Mouse (Mus musculus) thymus, postnatal 14 days (tissue): Measurements from ENCODE around the gene Gm42742.
A peak's percentile ranks its signal among the peaks of the same experiment; 100 is the strongest.

Experiments
- DNase-seq: peaks from one replicate; pipeline ENCODE4 v3.0.0; 2021

Gene Gm42742

GRCm38 (mm10) chr7:126999568-126999967 is 21.3 kb downstream of the Gm42742 start:
- peak; percentile 44 for DNase-seq

- DNase-seq: peak; percentile 37
These were observed 24.4 kb downstream of the Gm42742 start for GRCm38 (mm10) chr7:126996449-126996848.

GRCm38 (mm10) chr7:126988816-126989215 is 32.1 kb downstream of the Gm42742 start:
- peak; percentile 72 for DNase-seq

GRCm38 (mm10) chr7:126986319-126986718 is 34.6 kb downstream of the Gm42742 start:
- DNase-seq: peak; percentile 62

GRCm38 (mm10) chr7:126984667-126985444 is 36.0 kb downstream of the Gm42742 start:
- no peak for DNase-seq

GRCm38 (mm10) chr7:126983113-126983512 is 37.8 kb downstream of the Gm42742 start:
- no peak for DNase-seq

GRCm38 (mm10) chr7:126982054-126982453 is 38.8 kb downstream of the Gm42742 start:
- DNase-seq: no peak

- no peak for DNase-seq
These were observed 39.3 kb downstream of the Gm42742 start for GRCm38 (mm10) chr7:126981601-126982000.

- peak; percentile 19 for DNase-seq
These were observed 42.1 kb downstream of the Gm42742 start for GRCm38 (mm10) chr7:126978841-126979240.

- no peak for DNase-seq
These were observed 43.9 kb downstream of the Gm42742 start for GRCm38 (mm10) chr7:126976878-126977459.

- peak; percentile 97 for DNase-seq
These were observed 44.7 kb downstream of the Gm42742 start, which contains the start of gene Cdiptos for GRCm38 (mm10) chr7:126975950-126976866. Gene Cdiptos (minus strand): TSS chr7:126976098.

- no peak for DNase-seq
These were observed 45.2 kb downstream of the Gm42742 start, which contains the start of gene Cdipt for GRCm38 (mm10) chr7:126975893-126975949. Gene Cdipt (plus strand): TSS chr7:126975914.

GRCm38 (mm10) chr7:126975493-126975892 is 45.4 kb downstream of the Gm42742 start:
- DNase-seq: no peak

- DNase-seq: no peak
These were observed 53.5 kb downstream of the Gm42742 start for GRCm38 (mm10) chr7:126967361-126967760.

- no peak for DNase-seq
These were observed 55.3 kb downstream of the Gm42742 start for GRCm38 (mm10) chr7:126965568-126965967.
